Mouse (Mus musculus) MEL (cell line): ENCODE measurements at regions not wholly inside any gene's neighbourhood (a gene's known extent, or its start where the extent isn't known, plus 50 kb on each side); places are given as distances from the start of the nearest gene placed in this dataset.

Experiments used
- CHD2 ChIP-seq: IDR thresholded peaks from 2 replicates; pipeline ENCODE4 v1.6.1; 2011; ENCODE audit warnings: low read length, improper control_type of control experiment
- CTCF ChIP-seq, 3 experiments: IDR thresholded peaks in 2 of 3; conservative IDR thresholded peaks in 1 of 3; 2 replicates each; pipeline ENCODE4 v1.5.1; 2011 to 2012; ENCODE audit warnings: low read length in 3 of 3, low read depth in 2 of 3, mild to moderate bottlenecking in 2 of 3, improper control_type of control experiment in 1 of 3, inconsistent platforms in 1 of 3, mixed read lengths in 1 of 3, moderate library complexity in 1 of 3; ENCODE audit not compliant: control insufficient read depth in 1 of 3, insufficient read depth in 1 of 3, poor library complexity in 1 of 3, severe bottlenecking in 1 of 3
- E2F4 ChIP-seq: IDR thresholded peaks from 2 replicates; pipeline ENCODE4 v1.6.1; 2011; ENCODE audit warnings: low read depth, low read length, improper control_type of control experiment, borderline replicate concordance
- EP300 ChIP-seq, 2 experiments: IDR thresholded peaks; 2 replicates each; pipeline ENCODE4 v1.6.1; 2011; ENCODE audit warnings: improper control_type of control experiment in 2 of 2, low read length in 2 of 2, low read depth in 1 of 2, mild to moderate bottlenecking in 1 of 2
- GATA1 ChIP-seq: IDR thresholded peaks from 2 replicates; pipeline ENCODE4 v1.6.1; 2011; ENCODE audit warnings: low read depth, low read length, improper control_type of control experiment
- MAX ChIP-seq: IDR thresholded peaks from 2 replicates; pipeline ENCODE4 v1.6.1; 2011; ENCODE audit warnings: low read length, improper control_type of control experiment
- MXI1 ChIP-seq: IDR thresholded peaks from 2 replicates; pipeline ENCODE4 v1.6.1; 2011; ENCODE audit warnings: mild to moderate bottlenecking, low read depth, low read length, improper control_type of control experiment
- MYC ChIP-seq: IDR thresholded peaks from 2 replicates; pipeline ENCODE4 v1.6.1; 2011; ENCODE audit warnings: low read depth, mild to moderate bottlenecking, low read length, improper control_type of control experiment, moderate library complexity
- POLR2A ChIP-seq, 2 experiments: IDR thresholded peaks; 2 replicates each; pipeline ENCODE4 v1.6.1; 2011 to 2012; ENCODE audit warnings: low read length in 2 of 2, mild to moderate bottlenecking in 2 of 2, control low read depth in 1 of 2, improper control_type of control experiment in 1 of 2, low read depth in 1 of 2, moderate library complexity in 1 of 2; ENCODE audit not compliant: control insufficient read depth in 1 of 2, insufficient read depth in 1 of 2, poor library complexity in 1 of 2
- SIN3A ChIP-seq: IDR thresholded peaks from 2 replicates; pipeline ENCODE4 v1.6.1; 2012; ENCODE audit warnings: low read length, improper control_type of control experiment, inconsistent platforms
- USF1 ChIP-seq: IDR thresholded peaks from 2 replicates; pipeline ENCODE4 v1.6.1; 2014; ENCODE audit warnings: low read depth, mild to moderate bottlenecking, inconsistent platforms, low read length, improper control_type of control experiment, moderate library complexity

DNA sequence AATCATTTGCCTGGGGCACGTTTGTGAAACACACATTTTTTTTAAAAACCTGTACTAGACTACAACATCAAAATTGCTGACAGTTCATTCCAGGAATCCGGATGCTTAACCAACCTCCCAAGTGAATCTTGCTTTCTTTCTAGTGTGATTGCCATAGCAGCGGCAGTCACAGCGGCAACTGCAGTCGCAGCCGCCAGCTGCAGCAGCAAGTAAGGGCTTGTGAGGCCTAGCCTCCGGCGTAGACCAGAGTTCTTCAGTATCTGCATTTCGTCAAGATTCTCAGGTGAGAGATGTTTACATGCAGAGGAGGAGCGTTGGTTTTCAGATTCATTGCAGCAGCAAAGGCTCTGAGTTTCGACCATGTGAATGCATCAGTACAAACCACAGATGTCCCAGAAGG, 128.7 kb upstream of the Daam1 start:
- no peak for TF ChIP-seq E2F4
- no peak for TF ChIP-seq MAX
- no peak for TF ChIP-seq CTCF (IDR thresholded peaks at IDR 0.05 in 2 of 3, conservative IDR thresholded peaks at IDR 0.05 in 1 of 3; ENCODE audit: control insufficient read depth in 1 of 3, insufficient read depth in 1 of 3, low read depth in 2 of 3, low read length in 3 of 3, poor library complexity in 1 of 3, severe bottlenecking in 1 of 3)
- no peak for TF ChIP-seq CHD2
- TF ChIP-seq MXI1, result no peak
- no peak for TF ChIP-seq EP300 (IDR thresholded peaks at IDR 0.05; ENCODE audit: low read depth in 1 of 2, low read length in 2 of 2)
- TF ChIP-seq MYC, result no peak
- TF ChIP-seq POLR2A (IDR thresholded peaks at IDR 0.05; ENCODE audit: control insufficient read depth in 1 of 2, insufficient read depth in 1 of 2, low read depth in 1 of 2, low read length in 2 of 2, poor library complexity in 1 of 2), result no peak
- TF ChIP-seq GATA1, result no peak
- TF ChIP-seq USF1, result no peak
- no peak for TF ChIP-seq SIN3A
